Mouse (Mus musculus): ENCODE results near the gene Znfx1. TPM values are rescaled to one million over a fixed set of nuclear protein-coding genes. Genes with fewer than 3 reads are reported as not detected.

Gene Znfx1
- polyA plus RNA-seq, 1 experiment = 15.8 TPM

- Histone ChIP-seq H3K79me2 (ENCODE audit: control insufficient read depth, insufficient read depth) (no peaks in the 10 kb centered on the region), H3K27me3 (ENCODE audit: control insufficient read depth, insufficient read depth, insufficient read length) (peaks cover 28% of the 10 kb centered on the region), H3K36me3 (ENCODE audit: control insufficient read depth, insufficient read depth) (no peaks in the 10 kb centered on the region), H3K79me3 (ENCODE audit: low read depth) (no peaks in the 10 kb centered on the region), H3K4me3 (ENCODE audit: insufficient read depth, poor library complexity, severe bottlenecking) (no peak overlapping the region), H3ac (ENCODE audit: control insufficient read depth, insufficient read length, low read depth) (no peak overlapping the region)
- TF ChIP-seq CEBPB (IDR thresholded peaks at IDR 0.05; ENCODE audit: low read depth) = no peak
- TF ChIP-seq MYOG (IDR thresholded peaks at IDR 0.05; ENCODE audit: control insufficient read depth, extremely low read depth, insufficient read length) = no peak
- no peak for TF ChIP-seq FOSL1 (IDR thresholded peaks at IDR 0.05; ENCODE audit: insufficient read depth, low read length, poor library complexity, severe bottlenecking)
- TF ChIP-seq USF1 (IDR thresholded peaks at IDR 0.05; ENCODE audit: low read depth) = no peak
- no peak for TF ChIP-seq MAX (IDR thresholded peaks at IDR 0.05)
- TF ChIP-seq MYOD1 (IDR thresholded peaks at IDR 0.05; ENCODE audit: control insufficient read depth, insufficient read length, low read depth) = no peak
- TF ChIP-seq CTCF (IDR thresholded peaks at IDR 0.05; ENCODE audit: control insufficient read depth, insufficient read depth, insufficient read length) = no peak
Observed at GRCm38 (mm10) chr2:167006355-167006754, 56.5 kb downstream of the Znfx1 start.

DNA sequence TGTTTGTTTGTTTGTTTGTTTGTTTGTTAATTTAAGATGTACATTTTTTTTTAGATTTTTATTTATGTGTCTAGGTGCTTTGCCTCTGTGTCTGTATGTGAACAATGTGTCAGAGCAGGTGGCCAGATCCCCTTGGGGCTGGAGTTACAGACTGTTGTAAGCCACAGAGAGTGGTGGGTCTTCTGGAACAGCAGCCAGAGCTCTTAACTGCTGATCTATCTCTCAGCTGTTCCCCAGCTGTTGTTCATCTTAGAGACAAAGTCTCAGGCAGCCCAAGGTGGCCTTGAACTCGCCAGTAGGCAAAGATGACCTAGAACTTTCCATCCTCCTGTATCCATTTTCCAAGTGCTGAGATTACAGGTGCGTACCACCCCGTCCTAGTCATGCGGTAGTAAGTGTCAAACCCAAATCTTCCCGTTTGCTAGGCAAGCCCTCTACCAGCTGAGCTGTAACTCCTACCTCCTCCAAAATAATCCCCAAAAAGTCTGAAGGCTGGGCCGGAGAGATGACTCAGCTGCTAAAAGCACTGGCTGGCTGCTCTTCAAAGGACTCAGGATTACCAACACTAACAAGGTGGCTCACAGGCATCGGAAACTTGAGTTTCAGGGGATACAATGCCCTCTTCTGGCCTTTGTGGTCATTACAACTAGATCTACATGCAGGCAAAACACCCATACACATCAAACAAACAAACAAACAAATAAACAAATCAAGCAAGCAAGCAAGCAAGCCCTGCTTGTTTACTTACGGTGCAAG lies 58.5 kb downstream of the Znfx1 start:
- H3ac ChIP-seq (ENCODE audit: control insufficient read depth, insufficient read length, low read depth) = no peak overlapping the region
- H3K36me3 ChIP-seq (ENCODE audit: control insufficient read depth, insufficient read depth) = no peaks in the 10 kb centered on the region
- TF ChIP-seq MAX (IDR thresholded peaks at IDR 0.05) = no peak
- no peak for TF ChIP-seq FOSL1 (IDR thresholded peaks at IDR 0.05; ENCODE audit: insufficient read depth, low read length, poor library complexity, severe bottlenecking)
- peak; percentile 17 for TF ChIP-seq CTCF (IDR thresholded peaks at IDR 0.05; ENCODE audit: control insufficient read depth, insufficient read depth, insufficient read length)
- no peak for TF ChIP-seq MYOG (IDR thresholded peaks at IDR 0.05; ENCODE audit: control insufficient read depth, extremely low read depth, insufficient read length)
- H3K79me3 ChIP-seq (ENCODE audit: low read depth) = no peaks in the 10 kb centered on the region
- peaks cover 23% of the 10 kb centered on the region for H3K27me3 ChIP-seq (ENCODE audit: control insufficient read depth, insufficient read depth, insufficient read length)
- H3K79me2 ChIP-seq (ENCODE audit: control insufficient read depth, insufficient read depth) = no peaks in the 10 kb centered on the region
- no peak overlapping the region for H3K4me3 ChIP-seq (ENCODE audit: insufficient read depth, poor library complexity, severe bottlenecking)

DNA sequence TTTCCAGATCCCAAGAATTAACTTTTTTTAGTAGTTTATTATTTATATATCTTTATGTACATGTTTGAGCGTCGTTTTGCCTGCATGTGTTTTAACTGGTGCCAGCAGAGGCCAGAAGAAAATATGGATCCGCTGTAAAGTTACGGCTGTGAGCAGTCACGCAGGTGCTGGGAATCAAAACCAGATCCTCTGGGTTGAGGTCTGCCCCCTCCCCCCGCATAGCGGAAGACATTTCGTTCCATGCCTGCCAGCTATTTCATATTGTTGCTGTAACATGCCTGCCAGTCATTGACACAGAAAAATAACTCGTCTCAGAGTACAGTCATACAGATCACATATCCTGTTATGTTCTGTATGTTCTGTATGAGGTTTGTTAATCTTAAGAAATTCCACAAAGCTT lies 61.3 kb downstream of the Znfx1 start:
- H3K36me3 ChIP-seq (ENCODE audit: control insufficient read depth, insufficient read depth) = no peaks in the 10 kb centered on the region
- no peaks in the 10 kb centered on the region for H3K79me2 ChIP-seq (ENCODE audit: control insufficient read depth, insufficient read depth)
- no peak overlapping the region for H3K4me3 ChIP-seq (ENCODE audit: insufficient read depth, poor library complexity, severe bottlenecking)
- no peak overlapping the region for H3ac ChIP-seq (ENCODE audit: control insufficient read depth, insufficient read length, low read depth)
- TF ChIP-seq USF1 (IDR thresholded peaks at IDR 0.05; ENCODE audit: low read depth) = no peak
- H3K79me3 ChIP-seq (ENCODE audit: low read depth) = no peaks in the 10 kb centered on the region
- H3K27me3 ChIP-seq (ENCODE audit: control insufficient read depth, insufficient read depth, insufficient read length) = peaks cover 4% of the 10 kb centered on the region

DNA sequence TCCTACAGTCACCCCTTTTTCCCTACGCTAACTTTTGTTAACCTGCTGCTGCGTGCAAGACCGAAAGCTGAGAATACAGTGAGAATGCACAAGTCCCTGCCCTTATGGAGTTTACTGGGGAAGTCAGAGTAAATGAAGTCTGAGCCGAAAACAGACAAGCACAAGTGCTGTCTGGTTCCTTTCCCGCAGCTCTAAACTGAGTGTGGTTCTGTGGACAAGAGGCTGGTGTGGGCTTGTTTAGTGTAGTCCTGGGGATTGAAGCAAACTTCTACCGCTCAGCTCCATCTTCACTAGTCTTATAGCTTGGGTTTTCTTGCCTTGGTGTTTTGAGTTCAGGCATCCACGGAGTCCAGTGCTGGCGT lies 66.3 kb downstream of the Znfx1 start:
- TF ChIP-seq MAX (IDR thresholded peaks at IDR 0.05) (no peak), MYOG (IDR thresholded peaks at IDR 0.05; ENCODE audit: control insufficient read depth, extremely low read depth, insufficient read length) (no peak)
- Histone ChIP-seq H3ac (ENCODE audit: control insufficient read depth, insufficient read length, low read depth) (peak overlapping the region; percentile 64), H3K27me3 (ENCODE audit: control insufficient read depth, insufficient read depth, insufficient read length) (no peaks in the 10 kb centered on the region), H3K4me3 (ENCODE audit: insufficient read depth, poor library complexity, severe bottlenecking) (peak overlapping the region; percentile 84), H3K79me2 (ENCODE audit: control insufficient read depth, insufficient read depth) (peaks cover 46% of the 10 kb centered on the region), H3K36me3 (ENCODE audit: control insufficient read depth, insufficient read depth) (no peaks in the 10 kb centered on the region), H3K79me3 (ENCODE audit: low read depth) (peaks cover 39% of the 10 kb centered on the region)

- Histone ChIP-seq H3K36me3 (ENCODE audit: control insufficient read depth, insufficient read depth) (no peaks in the 10 kb centered on the region), H3K4me3 (ENCODE audit: insufficient read depth, poor library complexity, severe bottlenecking) (peak within 1 kb of the TSS; percentile 84), H3K79me3 (ENCODE audit: low read depth) (peaks cover 45% of the 10 kb centered on the region), H3K27me3 (ENCODE audit: control insufficient read depth, insufficient read depth, insufficient read length) (no peaks in the 10 kb centered on the region), H3ac (ENCODE audit: control insufficient read depth, insufficient read length, low read depth) (peak within 1 kb of the TSS; percentile 87), H3K79me2 (ENCODE audit: control insufficient read depth, insufficient read depth) (peaks cover 51% of the 10 kb centered on the region)
- TF ChIP-seq MAX (IDR thresholded peaks at IDR 0.05) = peak; percentile 37
- TF ChIP-seq CTCF (IDR thresholded peaks at IDR 0.05; ENCODE audit: control insufficient read depth, insufficient read depth, insufficient read length) = no peak
Observed at GRCm38 (mm10) chr2:166995796-166996532, 66.9 kb downstream of the Znfx1 start, which contains the start of gene Stau1. Gene Stau1, minus strand, starts transcription at chr2:166996299.

GRCm38 (mm10) chr2:166995021-166995795 lies 67.6 kb downstream of the Znfx1 start:
- TF ChIP-seq MYOG (IDR thresholded peaks at IDR 0.05; ENCODE audit: control insufficient read depth, extremely low read depth, insufficient read length) (no peak), USF1 (IDR thresholded peaks at IDR 0.05; ENCODE audit: low read depth) (no peak), MYOD1 (IDR thresholded peaks at IDR 0.05; ENCODE audit: control insufficient read depth, insufficient read length, low read depth) (no peak), CEBPB (IDR thresholded peaks at IDR 0.05; ENCODE audit: low read depth) (no peak), CTCF (IDR thresholded peaks at IDR 0.05; ENCODE audit: control insufficient read depth, insufficient read depth, insufficient read length) (no peak), FOSL1 (IDR thresholded peaks at IDR 0.05; ENCODE audit: insufficient read depth, low read length, poor library complexity, severe bottlenecking) (no peak), MAX (IDR thresholded peaks at IDR 0.05) (no peak)
- Histone ChIP-seq H3K4me3 (ENCODE audit: insufficient read depth, poor library complexity, severe bottlenecking) (peak overlapping the region; percentile 84), H3K79me3 (ENCODE audit: low read depth) (peaks cover 52% of the 10 kb centered on the region), H3K27me3 (ENCODE audit: control insufficient read depth, insufficient read depth, insufficient read length) (no peaks in the 10 kb centered on the region), H3ac (ENCODE audit: control insufficient read depth, insufficient read length, low read depth) (peak overlapping the region; percentile 87), H3K79me2 (ENCODE audit: control insufficient read depth, insufficient read depth) (peaks cover 59% of the 10 kb centered on the region), H3K36me3 (ENCODE audit: control insufficient read depth, insufficient read depth) (no peaks in the 10 kb centered on the region)

All from C2C12 (cell line).